Mouse (Mus musculus) gastrocnemius, adult 2 months (tissue): ENCODE measurements at regions not wholly inside any gene's neighbourhood (a gene's known extent, or its start where the extent isn't known, plus 50 kb on each side); places are given as distances from the start of the nearest gene placed in this dataset.

Source experiments
- DNase-seq: peaks from one replicate; pipeline ENCODE4 v3.0.0; 2022
- H3K27ac ChIP-seq: fragments of 200-600 bp; 2 replicates; pipeline ENCODE4 v1.8.1; 2022; ENCODE audit warnings: mild to moderate bottlenecking
- H3K4me3 ChIP-seq: fragments of 200-600 bp; 2 replicates; pipeline ENCODE4 v1.8.1; 2022; ENCODE audit warnings: mild to moderate bottlenecking, moderate library complexity
- CTCF ChIP-seq: fragments of 200-600 bp; IDR thresholded peaks from 2 replicates; pipeline ENCODE4 v1.8.1; 2022; ENCODE audit warnings: antibody characterized with exemption, mild to moderate bottlenecking, moderate library complexity
- intact Hi-C: fragments of 180-260 bp; cut with DNase I; formaldehyde crosslinking; loops from one replicate; pipeline ENCODE4 v1.15.1; 2025

- Histone ChIP-seq H3K4me3 (no peak overlapping the region), H3K27ac (no peak overlapping the region)
- DNase-seq: no peak
- no peak for TF ChIP-seq CTCF
- intact Hi-C loops: no loop called here
These were observed 315.4 kb upstream of the Dnajc24 start for GRCm38 (mm10) chr2:106318695-106319266.

GRCm38 (mm10) chr2:106346781-106347180 is 343.4 kb upstream of the Dnajc24 start:
- DNase-seq: no peak
- no peak overlapping the region for H3K4me3 ChIP-seq
- no peak for TF ChIP-seq CTCF
- no peak overlapping the region for H3K27ac ChIP-seq
- intact Hi-C loops: no loop called here

- TF ChIP-seq CTCF: no peak
- intact Hi-C loops: no loop called here
These were observed 343.9 kb upstream of the Dnajc24 start for GRCm38 (mm10) chr2:106347249-106347648.

GRCm38 (mm10) chr2:106355565-106355964 is 337.5 kb upstream of the Mpped2 start:
- no peak for DNase-seq
- H3K27ac ChIP-seq: no peak overlapping the region
- no peak overlapping the region for H3K4me3 ChIP-seq
- TF ChIP-seq CTCF: no peak
- intact Hi-C loops: no loop called here

More at GRCm38 (mm10) chr2:106347249-106347648, 343.9 kb upstream of the Dnajc24 start:
- no peak for DNase-seq
- H3K4me3 ChIP-seq: no peak overlapping the region
- H3K27ac ChIP-seq: no peak overlapping the region

GRCm38 (mm10) chr2:106355984-106356547 is 337.0 kb upstream of the Mpped2 start:
- TF ChIP-seq CTCF: peak; percentile 60
- DNase-seq: no peak
- H3K27ac ChIP-seq: no peak overlapping the region
- intact Hi-C loops: loop anchor here (2.0 kb wide), 1 partner anchor 601 kb away; no protein-coding TSS in a partner anchor
- no peak overlapping the region for H3K4me3 ChIP-seq

GRCm38 (mm10) chr2:106368641-106369040 is 324.4 kb upstream of the Mpped2 start:
- intact Hi-C loops: no loop called here
- no peak for DNase-seq
- Histone ChIP-seq H3K4me3 (no peak overlapping the region), H3K27ac (no peak overlapping the region)
- no peak for TF ChIP-seq CTCF

- H3K27ac ChIP-seq: no peak overlapping the region
- no peak for DNase-seq
- no peak overlapping the region for H3K4me3 ChIP-seq
- no peak for TF ChIP-seq CTCF
- intact Hi-C loops: no loop called here
These were observed 309.4 kb upstream of the Mpped2 start for GRCm38 (mm10) chr2:106383415-106384285.

- H3K4me3 ChIP-seq: no peak overlapping the region
- DNase-seq: no peak
- TF ChIP-seq CTCF: no peak
- no peak overlapping the region for H3K27ac ChIP-seq
- intact Hi-C loops: no loop called here
These were observed 308.8 kb upstream of the Mpped2 start for GRCm38 (mm10) chr2:106384286-106384595.

GRCm38 (mm10) chr2:106384842-106385241 is 308.2 kb upstream of the Mpped2 start:
- no peak for DNase-seq
- intact Hi-C loops: no loop called here
- Histone ChIP-seq H3K4me3 (no peak overlapping the region), H3K27ac (no peak overlapping the region)
- no peak for TF ChIP-seq CTCF

- TF ChIP-seq CTCF: no peak
- no peak overlapping the region for H3K4me3 ChIP-seq
- intact Hi-C loops: no loop called here
- H3K27ac ChIP-seq: no peak overlapping the region
- no peak for DNase-seq
These were observed 280.9 kb upstream of the Mpped2 start for GRCm38 (mm10) chr2:106412158-106412557.

GRCm38 (mm10) chr2:106415474-106416019 is 277.5 kb upstream of the Mpped2 start:
- no peak for DNase-seq
- H3K4me3 ChIP-seq: no peak overlapping the region
- intact Hi-C loops: no loop called here
- no peak overlapping the region for H3K27ac ChIP-seq
- no peak for TF ChIP-seq CTCF

GRCm38 (mm10) chr2:106418181-106418580 is 274.9 kb upstream of the Mpped2 start:
- no peak overlapping the region for H3K27ac ChIP-seq
- H3K4me3 ChIP-seq: no peak overlapping the region
- no peak for TF ChIP-seq CTCF
- intact Hi-C loops: no loop called here
- no peak for DNase-seq

GRCm38 (mm10) chr2:106424974-106425373 is 268.1 kb upstream of the Mpped2 start:
- intact Hi-C loops: no loop called here
- Histone ChIP-seq H3K4me3 (no peak overlapping the region), H3K27ac (no peak overlapping the region)
- no peak for DNase-seq
- TF ChIP-seq CTCF: no peak
